Mouse (Mus musculus) embryonic fibroblast, embryonic 13.5 days (primary cell): ENCODE results near the gene Gm20683.

ENCODE experiments used
- CTCF ChIP-seq: IDR thresholded peaks from 2 replicates; pipeline ENCODE4 v1.5.1; 2011; ENCODE audit warnings: mild to moderate bottlenecking, control low read depth, low read length, moderate library complexity, borderline replicate concordance; ENCODE audit not compliant: insufficient read depth
- POLR2A ChIP-seq: IDR thresholded peaks from 2 replicates; pipeline ENCODE4 v1.6.1; 2011; ENCODE audit warnings: low read depth, mild to moderate bottlenecking, control low read depth, low read length, moderate library complexity

DNA sequence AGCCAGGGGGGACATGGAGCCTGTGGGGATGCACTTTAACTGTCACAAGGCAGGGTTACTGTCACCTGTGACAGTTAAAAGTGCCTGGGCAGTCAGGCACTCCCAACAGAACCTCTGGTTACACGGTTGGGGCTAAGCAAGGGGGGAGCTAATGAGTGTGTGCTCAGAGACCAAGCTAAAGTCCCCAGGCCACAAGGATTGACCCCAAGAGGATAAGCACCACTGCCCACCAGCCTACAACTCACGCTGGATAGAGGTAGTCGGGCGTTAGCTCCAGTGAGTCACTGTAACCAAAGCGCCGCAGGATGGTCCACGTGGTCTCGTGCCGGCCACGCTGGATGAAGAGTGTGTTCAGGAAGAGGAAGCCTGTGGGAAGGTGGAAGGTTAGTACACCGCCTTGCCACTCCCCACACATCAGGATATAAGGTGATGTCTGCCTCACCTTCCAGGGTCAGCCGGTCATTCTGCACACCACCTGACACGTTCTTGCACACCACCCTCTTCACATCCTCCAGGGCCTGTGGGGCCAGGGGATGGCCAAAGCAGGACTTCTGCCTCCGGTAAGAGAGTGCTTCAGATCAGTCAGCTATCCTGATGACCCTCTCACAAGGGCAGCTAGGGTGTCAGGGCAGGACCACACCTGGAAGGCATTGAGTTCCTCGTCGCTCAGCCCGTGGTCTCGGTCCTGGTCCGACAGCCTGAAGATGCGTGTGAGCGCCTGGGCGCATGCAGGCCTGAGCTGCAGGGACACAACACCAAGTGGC is at the start of gene Gm20683:
- no peak for TF ChIP-seq POLR2A
- TF ChIP-seq CTCF, result no peak
